Mouse (Mus musculus) layer of hippocampus, adult 8-10 months (tissue): ENCODE measurements around the gene Cacna2d3. TPM values are rescaled to one million over a fixed set of nuclear protein-coding genes. Genes with fewer than 3 reads are reported as not detected.
A peak's percentile ranks its signal among the peaks of the same experiment; 100 is the strongest.

Experiments used
- DNase-seq, 2 experiments: peaks; one replicate each; pipeline ENCODE4 v3.0.0; 2022; ENCODE audit warnings: low spot score in 2 of 2
- total RNA-seq, 4 experiments: library from RNA; stranded (reverse); gene quantifications; 2 replicates each; pipeline ENCODE4 v1.2.4; 2022

Cacna2d3 gene
- total RNA-seq, 4 experiments from 2014 or later, result 95.3 to 105 (median 102) TPM

DNA sequence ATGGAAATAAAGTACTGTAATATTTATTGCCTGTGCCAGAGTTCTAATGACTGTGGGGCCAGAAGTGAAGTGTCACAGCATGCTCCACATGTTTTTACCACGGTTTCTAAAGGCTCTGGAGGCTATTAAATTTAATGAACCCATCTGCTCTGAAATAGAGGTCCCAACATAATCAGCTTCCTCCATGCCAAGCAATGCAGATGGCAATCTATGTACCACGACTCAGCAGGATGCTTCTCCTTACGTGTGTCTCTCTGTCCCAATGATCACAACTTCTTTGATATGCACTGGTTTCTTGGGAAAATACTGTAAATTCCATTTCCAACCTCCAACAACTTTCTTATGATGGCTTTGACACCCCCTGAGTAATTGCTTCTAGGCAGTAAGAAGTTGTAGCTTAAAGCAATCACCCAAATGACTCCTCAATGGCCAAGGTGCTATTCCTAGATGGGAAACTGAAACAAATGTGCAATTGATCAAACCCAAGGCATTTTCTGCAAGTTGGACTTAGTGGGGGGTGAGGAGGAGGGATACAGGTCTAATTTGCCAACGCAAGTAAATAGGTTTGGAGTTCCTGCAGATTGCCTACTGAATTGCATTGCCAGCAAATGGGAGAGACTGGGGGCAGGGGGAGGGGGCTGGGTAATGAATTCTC, 557.5 kb downstream of the Cacna2d3 start:
- DNase-seq, result no peak

GRCm38 (mm10) chr14:29159803-29160202, 561.9 kb downstream of the Cacna2d3 start:
- DNase-seq, result no peak

DNA sequence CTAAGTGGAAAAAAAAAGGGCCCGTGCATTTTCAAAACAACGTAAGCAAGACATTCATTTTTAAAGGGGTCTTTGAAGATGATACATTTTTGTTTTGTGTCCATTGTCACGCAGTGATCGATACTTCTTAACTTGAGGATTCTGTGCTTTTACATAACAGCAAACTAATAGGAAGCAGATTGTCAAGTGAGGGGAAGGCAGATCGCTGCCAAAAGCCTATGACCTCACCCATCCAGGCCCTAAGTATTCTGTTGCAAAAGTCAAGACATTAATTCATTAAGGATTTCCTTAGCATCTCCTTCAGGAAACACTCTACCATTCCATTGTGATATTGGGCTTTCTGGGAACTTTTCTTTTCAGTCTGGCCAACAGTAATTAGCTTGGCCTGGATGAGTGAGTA, 564.6 kb downstream of the Cacna2d3 start:
- no peak for DNase-seq

DNA sequence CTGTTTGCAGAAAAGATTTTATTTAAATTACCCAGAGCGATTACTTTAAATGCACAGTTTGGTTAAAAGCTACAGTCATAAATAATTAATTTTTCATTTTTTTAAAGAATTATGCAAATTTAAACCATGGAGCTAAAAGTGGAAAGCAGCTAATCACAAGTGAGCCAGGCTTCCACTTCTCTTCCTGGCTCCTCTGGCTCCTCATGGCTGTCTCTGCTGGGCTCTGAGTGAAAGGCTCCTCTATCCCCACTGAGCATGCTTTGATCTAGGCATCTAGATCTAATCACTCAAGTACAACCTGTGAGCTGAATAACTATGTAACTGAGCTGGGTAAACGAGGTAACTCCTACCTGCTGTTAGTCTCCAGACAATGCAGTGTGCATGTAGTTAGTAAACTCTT, 577.5 kb downstream of the Cacna2d3 start:
- no peak for DNase-seq

DNA sequence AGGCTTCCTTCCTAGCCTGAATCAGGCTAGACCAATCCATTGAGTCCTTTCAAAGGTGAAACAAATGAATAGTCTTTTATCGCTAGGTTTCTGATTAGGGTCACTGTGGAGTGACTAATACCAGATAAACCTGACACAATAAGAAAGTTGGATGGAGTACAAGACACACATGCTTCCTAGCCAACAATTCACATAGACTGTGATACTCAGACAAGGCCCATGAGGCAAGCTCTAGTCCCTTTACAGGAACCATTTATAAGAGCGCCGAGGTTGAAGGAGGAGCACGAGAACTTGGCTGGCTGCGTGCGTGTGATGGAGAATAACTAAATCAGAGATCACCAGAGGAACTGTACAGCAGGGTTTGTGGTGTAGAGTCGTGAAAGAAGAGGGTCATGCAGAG, 584.0 kb downstream of the Cacna2d3 start:
- no peak for DNase-seq

DNA sequence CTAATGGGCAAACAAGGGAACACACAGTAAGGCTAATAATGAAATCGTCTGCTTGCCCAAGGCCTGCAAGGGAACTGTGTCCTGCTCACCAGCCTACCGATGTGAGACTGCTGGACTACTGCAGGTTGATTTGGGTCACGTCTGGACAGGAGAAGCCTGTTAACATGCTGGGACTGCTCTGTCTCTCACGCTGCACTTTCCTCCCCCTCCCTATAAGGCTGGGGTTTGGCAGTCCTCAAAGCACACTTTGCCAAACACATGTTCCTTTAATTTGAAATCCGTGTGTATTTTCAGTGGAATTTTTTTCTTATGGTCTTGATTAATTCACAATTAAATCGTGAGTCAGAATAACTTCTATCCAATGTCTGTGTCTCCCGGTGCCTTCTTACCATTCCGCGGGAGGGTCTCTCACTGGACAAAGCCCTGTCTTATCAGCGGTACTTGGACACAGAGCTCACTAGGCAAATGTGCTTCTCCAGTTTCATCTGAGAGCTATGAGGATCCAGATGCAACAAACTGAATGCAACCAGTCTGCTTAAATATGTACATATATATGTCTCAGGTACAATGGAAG, 584.6 kb downstream of the Cacna2d3 start:
- DNase-seq, result no peak

DNA sequence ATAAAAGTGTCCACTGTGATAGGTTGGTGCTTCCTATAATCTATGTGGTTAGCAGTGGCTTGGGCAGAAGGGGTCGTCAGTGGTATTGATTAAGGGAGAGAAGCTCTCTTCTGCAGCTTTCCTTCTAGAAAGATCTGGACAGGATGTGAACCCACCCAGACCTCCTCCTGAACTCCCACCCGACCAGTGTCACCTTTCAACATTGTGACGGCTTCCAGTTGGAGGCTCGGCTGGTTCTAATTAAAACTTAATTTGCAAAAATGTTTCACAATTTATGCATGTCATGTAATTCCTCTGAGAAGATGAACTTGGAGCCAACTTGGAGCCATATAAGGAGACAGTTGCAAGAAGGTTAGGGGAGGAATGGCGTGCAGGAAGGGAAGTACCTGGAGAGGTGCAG, 586.8 kb downstream of the Cacna2d3 start:
- DNase-seq, result no peak

DNA sequence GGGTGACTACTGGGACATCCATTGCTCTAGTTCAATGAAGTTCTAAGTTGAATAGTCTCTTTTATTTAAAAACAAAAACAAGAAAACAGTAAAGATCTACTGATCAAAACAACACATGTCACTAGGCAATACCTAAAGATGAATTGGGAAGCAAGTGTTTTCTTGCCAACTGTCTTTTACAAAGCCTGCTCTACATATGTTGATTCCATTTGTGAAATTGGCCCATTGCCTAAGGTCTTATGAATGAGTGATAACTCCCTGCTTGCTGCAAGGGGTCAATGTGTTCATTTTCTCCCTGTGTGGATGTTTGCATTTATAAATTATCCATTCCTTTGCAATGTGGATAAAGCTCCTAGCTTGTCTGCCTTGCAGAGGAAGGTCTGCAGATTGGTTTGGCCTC, 591.2 kb downstream of the Cacna2d3 start:
- no peak for DNase-seq

- DNase-seq, result no peak
These were observed 597.8 kb downstream of the Cacna2d3 start for GRCm38 (mm10) chr14:29123886-29124285.

DNA sequence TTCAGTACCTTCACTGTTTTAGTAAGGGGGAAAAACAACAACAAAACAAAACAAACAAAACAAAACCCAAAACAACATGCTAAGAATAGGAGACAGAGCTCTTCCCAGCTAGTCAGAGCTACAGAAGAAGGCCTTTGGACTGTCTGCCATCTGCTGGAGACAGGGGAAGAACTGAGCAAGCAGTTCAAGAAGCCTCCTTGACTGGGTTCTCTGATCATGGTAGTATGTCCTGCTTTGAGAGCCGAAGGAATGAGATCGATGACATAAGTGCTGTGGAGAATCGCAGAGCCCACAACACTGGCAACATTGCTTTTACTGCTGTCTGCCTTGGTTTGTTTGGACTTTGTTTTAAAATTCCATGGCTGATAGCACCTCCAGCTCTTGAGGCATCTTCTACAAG, 598.9 kb downstream of the Cacna2d3 start:
- DNase-seq, result no peak

DNA sequence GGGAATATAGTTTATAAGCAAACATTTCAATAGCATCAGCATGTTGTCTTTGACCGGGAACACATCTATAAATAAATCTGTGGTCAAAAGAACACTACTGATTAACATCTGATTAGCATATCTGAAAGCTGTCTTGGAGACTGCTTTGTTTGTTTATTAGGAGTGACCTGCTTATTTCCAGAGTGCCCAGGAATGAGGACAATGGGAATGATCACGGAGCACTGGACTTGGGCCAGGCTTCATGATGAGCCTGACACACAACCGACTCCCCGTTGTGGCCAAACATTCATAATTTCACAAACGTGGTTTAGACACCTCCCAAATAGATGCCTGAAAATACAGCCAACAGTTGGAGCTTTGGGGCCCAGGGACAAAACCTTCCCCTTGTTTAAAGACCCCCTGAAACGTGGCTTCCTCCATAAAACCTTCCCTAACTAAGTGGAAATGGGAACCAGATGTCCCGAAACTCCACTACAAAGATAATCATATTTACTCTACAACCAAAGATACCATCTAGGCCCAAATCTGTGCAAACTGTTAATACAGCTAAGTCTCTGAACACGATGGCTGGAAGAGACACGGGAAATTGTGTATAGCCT, 607.7 kb downstream of the Cacna2d3 start:
- no peak for DNase-seq

GRCm38 (mm10) chr14:29111666-29112065, 610.0 kb downstream of the Cacna2d3 start:
- DNase-seq, result no peak

DNA sequence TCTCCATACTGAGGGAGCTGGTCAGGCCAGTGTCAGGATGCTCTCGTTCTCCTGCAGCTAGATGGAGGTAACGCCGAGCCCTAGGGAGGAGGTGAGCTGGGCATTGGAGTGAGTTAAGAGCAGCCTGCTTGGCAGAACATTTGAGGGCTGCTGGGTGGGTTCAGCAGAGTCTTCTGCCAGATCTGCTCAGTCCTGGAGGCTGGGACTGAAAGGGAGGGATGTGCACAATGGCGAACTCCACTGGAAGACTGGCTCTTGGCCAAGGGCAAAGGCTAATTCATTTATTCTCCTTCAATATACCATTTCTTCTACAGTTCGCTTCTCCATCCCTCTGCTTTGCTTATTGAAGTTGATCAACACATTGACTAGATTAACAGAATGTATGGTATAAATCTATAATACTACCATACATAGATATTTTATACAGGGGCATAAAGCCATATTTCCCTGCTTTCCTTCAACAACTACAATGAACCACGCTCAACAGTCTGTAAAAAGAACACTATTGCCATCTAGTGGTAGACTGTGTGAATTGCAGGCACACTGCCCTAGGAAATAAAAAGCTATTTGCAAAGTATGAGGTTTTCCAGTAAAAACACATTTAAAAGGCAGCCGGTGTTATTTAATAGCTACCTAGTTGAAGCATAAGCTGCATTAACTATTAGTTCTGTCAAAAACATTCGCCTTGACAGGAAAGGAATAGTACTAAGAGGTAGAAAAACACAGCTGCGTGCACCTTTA, 611.1 kb downstream of the Cacna2d3 start:
- DNase-seq, result peak in 1 of 2 experiments; percentile 21

- no peak for DNase-seq
These were observed 614.2 kb downstream of the Cacna2d3 start for GRCm38 (mm10) chr14:29107464-29107863.

DNA sequence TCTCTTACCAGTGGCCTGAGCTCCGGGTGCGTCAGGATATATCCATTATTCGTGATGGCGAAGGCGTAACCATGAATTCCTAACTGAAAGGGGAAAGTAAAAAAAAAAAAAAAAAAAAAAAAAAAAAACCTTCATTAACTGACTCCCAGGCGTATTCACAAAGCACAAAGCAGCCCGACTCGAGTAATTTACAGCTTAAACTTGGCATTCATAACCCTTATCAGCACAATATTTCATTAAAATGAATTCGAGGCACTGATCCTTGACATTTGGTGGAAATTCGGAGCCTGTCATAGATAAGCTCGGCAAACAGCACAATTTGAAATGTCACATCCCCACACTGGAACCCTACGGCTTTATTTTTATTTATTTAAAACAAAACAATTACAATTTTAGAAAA, 623.9 kb downstream of the Cacna2d3 start:
- no peak for DNase-seq

GRCm38 (mm10) chr14:29095431-29095830, 626.2 kb downstream of the Cacna2d3 start:
- peak in 1 of 2 experiments; percentile 21 for DNase-seq

DNA sequence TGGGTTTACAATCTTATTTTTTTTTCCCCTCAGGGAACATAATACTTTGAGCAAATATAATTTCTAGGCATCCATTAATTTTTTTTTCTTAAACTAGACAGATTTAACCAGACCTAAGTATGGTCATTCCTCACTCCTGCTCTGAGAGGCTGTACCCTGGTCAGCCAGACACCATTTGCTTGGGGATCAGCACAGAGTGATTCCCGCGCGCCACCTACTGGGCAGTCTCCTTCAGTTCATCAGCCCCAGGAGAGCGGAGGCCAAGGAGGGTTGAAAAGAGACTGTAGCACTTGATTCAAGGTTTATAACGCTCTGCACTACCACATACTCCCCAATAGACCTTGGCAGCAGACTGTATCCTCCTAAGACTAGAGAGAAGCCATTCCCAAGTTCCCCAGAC, 631.6 kb downstream of the Cacna2d3 start:
- DNase-seq, result peak; percentile 35 to 79

DNA sequence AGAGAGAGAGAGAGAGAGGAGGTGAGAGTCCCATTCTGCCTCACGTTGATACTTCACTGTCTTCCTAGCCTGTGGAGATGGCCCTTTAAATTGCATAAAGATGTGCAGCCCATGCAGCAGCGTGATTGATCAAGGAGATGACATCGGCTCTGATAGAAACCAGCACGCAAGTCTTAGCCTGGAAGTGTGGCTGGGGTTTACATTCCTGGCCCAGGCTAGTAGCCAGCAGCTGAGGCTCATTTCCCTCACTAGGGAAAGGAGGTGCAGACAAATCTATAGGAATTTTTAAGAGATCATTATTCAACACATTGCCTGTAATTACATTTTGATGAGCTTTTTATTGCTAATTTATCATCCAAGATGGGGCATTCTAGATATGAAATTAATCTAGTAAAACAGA, 635.1 kb downstream of the Cacna2d3 start:
- no peak for DNase-seq

- no peak for DNase-seq
These were observed 636.0 kb downstream of the Cacna2d3 start for GRCm38 (mm10) chr14:29085493-29086159.

DNA sequence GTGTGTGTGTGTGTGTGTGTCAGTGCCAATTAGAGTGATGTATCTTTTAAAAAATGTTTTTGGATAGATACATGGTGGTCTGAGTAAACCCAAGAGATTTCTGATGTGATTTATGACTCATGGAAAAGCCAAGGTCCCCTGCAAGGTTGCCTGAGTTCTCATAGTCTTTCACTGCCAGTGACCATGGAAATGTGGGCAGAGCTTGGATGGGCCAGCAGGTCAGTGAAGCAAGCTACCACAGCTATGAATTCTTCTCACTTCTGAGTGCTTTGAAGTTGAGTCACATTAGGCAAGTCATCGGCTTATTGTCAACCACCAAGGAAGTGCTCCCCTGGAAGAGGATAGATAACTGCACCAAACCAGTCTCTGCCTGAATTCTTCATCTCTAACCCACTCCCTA, 639.5 kb downstream of the Cacna2d3 start:
- DNase-seq, result no peak

GRCm38 (mm10) chr14:29080630-29081029, 641.0 kb downstream of the Cacna2d3 start:
- no peak for DNase-seq

GRCm38 (mm10) chr14:29080228-29080627, 641.4 kb downstream of the Cacna2d3 start:
- DNase-seq, result no peak
